Mouse (Mus musculus) embryonic facial prominence, embryonic 13.5 days (tissue): ENCODE results near the gene Wdr61. TPM values are rescaled to one million over a fixed set of nuclear protein-coding genes. Genes with fewer than 3 reads are reported as not detected.

Source experiments
- ATAC-seq: fragments of 200-750 bp; cut with Nextera tagmentation; 2 replicates; pipeline ENCODE4 v1.8.0; 2017; ENCODE audit warnings: low read depth; ENCODE audit not compliant: insufficient number of reproducible peaks, insufficient read depth, low FRiP score, low TSS enrichment
- H3K27ac ChIP-seq: fragments of 300-500 bp; sonication (generic); 2 replicates; pipeline ENCODE4 v1.5.1; 2015; ENCODE audit warnings: moderate library complexity, mild to moderate bottlenecking, inconsistent platforms
- H3K27me3 ChIP-seq: fragments of 300-500 bp; sonication (generic); 2 replicates; pipeline ENCODE4 v1.6.1; 2015; ENCODE audit warnings: mild to moderate bottlenecking, inconsistent platforms
- H3K36me3 ChIP-seq: fragments of 300-500 bp; sonication (generic); 2 replicates; pipeline ENCODE4 v1.6.1; 2015; ENCODE audit warnings: mild to moderate bottlenecking, inconsistent platforms
- H3K4me1 ChIP-seq: fragments of 300-500 bp; sonication (generic); 2 replicates; pipeline ENCODE4 v1.6.1; 2015; ENCODE audit warnings: inconsistent platforms
- H3K4me2 ChIP-seq: fragments of 300-500 bp; sonication (generic); 2 replicates; pipeline ENCODE4 v1.6.1; 2015; ENCODE audit warnings: moderate library complexity, mild to moderate bottlenecking, inconsistent platforms
- H3K4me3 ChIP-seq: fragments of 300-500 bp; sonication (generic); 2 replicates; pipeline ENCODE4 v1.5.1; 2015; ENCODE audit warnings: mild to moderate bottlenecking, inconsistent platforms
- H3K9ac ChIP-seq: fragments of 300-500 bp; sonication (generic); 2 replicates; pipeline ENCODE4 v1.6.1; 2015; ENCODE audit warnings: mild to moderate bottlenecking, inconsistent platforms
- H3K9me3 ChIP-seq: fragments of 300-500 bp; sonication (generic); 2 replicates; pipeline ENCODE4 v1.6.1; 2016; ENCODE audit warnings: inconsistent platforms
- WGBS: fragments of 180-500 bp; shearing (Covaris S2); methylation state at CpG from one replicate; pipeline ENCODE4 v1.1.7; 2015; ENCODE audit warnings: mixed read lengths; 5-methylcytosine and 5-hydroxymethylcytosine counted together
- microRNA-seq: library from miRNA; unstranded; fragments of <30 nt; microRNA quantifications from one replicate; pipeline ENCODE4, GENCODE M21; 2016
- polyA plus RNA-seq: library from polyadenylated mRNA; unstranded; fragments of >200 nt; fragmentation: Nextera tagmentation; extraction: Ambion mirVana; gene quantifications from 2 replicates; pipeline ENCODE4 v1.2.1, GENCODE M21; 2015

Gene Wdr61
- polyA plus RNA-seq, 1 experiment from 2014 or later, result 167 TPM

DNA sequence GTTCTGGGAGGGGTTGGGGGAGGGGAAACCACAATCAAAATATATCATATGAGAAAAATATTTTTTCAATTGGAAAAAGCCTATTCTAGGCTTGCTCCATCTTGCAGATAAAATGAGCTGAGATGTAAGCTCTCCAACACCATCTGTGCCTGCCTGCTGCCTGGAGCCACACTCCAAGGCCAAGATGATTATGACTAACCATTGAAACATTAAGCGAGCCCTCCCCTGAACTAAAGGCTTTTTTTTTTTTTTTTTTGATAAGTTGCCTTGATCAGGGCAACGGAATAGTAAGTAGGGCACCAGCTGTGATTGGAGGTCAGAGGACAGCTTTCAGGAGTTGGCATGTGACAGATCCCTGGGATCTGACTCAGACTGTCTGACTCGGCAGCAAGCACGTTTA is 65.9 kb downstream of the Wdr61 start:
- WGBS, result 67% methylated on average over 4 of the region's 4 CpGs
- H3K4me1 ChIP-seq, result 0 out of 2 replicates have a peak, but pooled peaks cover 4% of the 10 kb centered on the region
- H3K4me3 ChIP-seq, result no peak overlapping the region
- no peak overlapping the region for H3K4me2 ChIP-seq
- H3K36me3 ChIP-seq, result no peaks in the 10 kb centered on the region
- ATAC-seq, result no peak
- H3K9ac ChIP-seq, result no peak overlapping the region
- no peaks in the 10 kb centered on the region for H3K27me3 ChIP-seq
- no peaks in the 10 kb centered on the region for H3K9me3 ChIP-seq
- no peak overlapping the region for H3K27ac ChIP-seq

DNA sequence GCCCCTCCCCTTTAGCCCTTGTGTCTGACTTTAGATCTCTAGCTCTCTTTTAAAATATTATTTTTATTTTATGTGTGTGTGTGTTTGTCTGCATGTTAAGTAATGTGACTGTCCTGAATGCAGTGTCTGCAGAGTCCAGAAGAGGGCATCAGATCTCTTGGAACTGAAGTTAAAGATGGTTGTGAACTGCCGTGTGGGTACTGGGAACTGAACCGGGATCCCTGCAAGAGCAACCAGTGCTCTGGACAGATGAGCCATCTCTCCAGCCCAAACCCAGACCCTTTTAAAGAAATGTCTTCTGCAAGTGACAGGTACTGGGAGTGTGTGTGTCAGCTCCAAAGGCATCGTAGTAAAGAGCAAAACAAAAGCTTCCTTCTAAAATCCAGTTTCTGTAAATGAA is 68.2 kb downstream of the Wdr61 start:
- Histone ChIP-seq H3K9ac (no peak overlapping the region), H3K9me3 (no peaks in the 10 kb centered on the region), H3K27me3 (no peaks in the 10 kb centered on the region), H3K4me3 (no peak overlapping the region), H3K27ac (no peak overlapping the region), H3K4me1 (peaks cover 12% of the 10 kb centered on the region), H3K4me2 (no peak overlapping the region), H3K36me3 (no peaks in the 10 kb centered on the region)
- no peak for ATAC-seq
- 88% methylated on average over 3 of the region's 3 CpGs for WGBS

Small RNA genes lying within 50 kb of the gene (microRNA-seq; reads per million reads assigned to microRNA genes)
- not detected for gene Mir5710

Other genes with a start within 250 kb of the Wdr61 start
- gene Dmxl2, start 232.9 kb downstream of the Wdr61 start, polyA plus RNA-seq, result 6.5 and 9.3 TPM in 2 replicates
- gene Sh2d7, start 195.5 kb downstream of the Wdr61 start, polyA plus RNA-seq, result not detected in 2 replicates
- 36.0 and 36.4 TPM in 2 replicates for gene Cib2, start 174.3 kb downstream of the Wdr61 start, polyA plus RNA-seq
- 103 and 110 TPM in 2 replicates for gene Idh3a, start 148.2 kb downstream of the Wdr61 start, polyA plus RNA-seq
- gene Acsbg1, start 72.6 kb downstream of the Wdr61 start, polyA plus RNA-seq, result 1.4 and 1.6 TPM in 2 replicates
- 7.3 and 8.2 TPM in 2 replicates for gene Dnaja4, start 35.6 kb downstream of the Wdr61 start, polyA plus RNA-seq
- 743 and 842 TPM in 2 replicates for gene Crabp1, start 30.2 kb upstream of the Wdr61 start, polyA plus RNA-seq
- gene Ireb2, start 129.3 kb upstream of the Wdr61 start, polyA plus RNA-seq, result 37.0 and 39.9 TPM in 2 replicates
- 6.6 and 6.8 TPM in 2 replicates for gene Hykk, start 182.8 kb upstream of the Wdr61 start, polyA plus RNA-seq
- gene Psma4, start 216.3 kb upstream of the Wdr61 start, polyA plus RNA-seq, result 309 and 320 TPM in 2 replicates
- 0.85 and 1.2 TPM in 2 replicates for gene AY074887, start 216.5 kb upstream of the Wdr61 start, polyA plus RNA-seq
- gene Chrna5, start 246.4 kb upstream of the Wdr61 start, polyA plus RNA-seq, result 0.48 and 1.1 TPM in 2 replicates